30 mouse cellular contexts compared by ENCODE assay signal in genomic region chr1:89964426-89964825, GRCm38 (mm10). TPM values are rescaled to one million over a fixed set of nuclear protein-coding genes. Genes with fewer than 3 reads are reported as not detected.
DNase-seq lines count a peak whose midpoint lies in the region; ATAC-seq and TF ChIP-seq lines count a peak whose summit lies in the region.
"Had no signal": no experiment of that assay in that cellular context is flagged by ENCODE, and none has a peak within 500 bp of the region (broad histone marks: within the 10 kb centered on the region; RNA-seq: fewer than 3 reads in every experiment).

No protein-coding gene starts in this region.

- WGBS in midbrain, embryonic 11.5 days, result 52% methylated on average over 12 of the region's 12 CpGs
- 73% methylated on average over 12 of the region's 12 CpGs for WGBS in midbrain, embryonic 10.5 days
- 9% methylated on average over 12 of the region's 12 CpGs for WGBS in neural tube, embryonic 15.5 days

- H3K9me3 ChIP-seq in midbrain, embryonic 11.5 days (ENCODE audit: control insufficient read depth, low read length), result no peaks in the 10 kb centered on the region
- H3K9me3 ChIP-seq in midbrain, embryonic 10.5 days (replicated peaks), result no peaks in the 10 kb centered on the region
- H3K9me3 ChIP-seq in neural tube, embryonic 15.5 days (replicated peaks), result no peaks in the 10 kb centered on the region
- H3K9me3 ChIP-seq: heart, embryonic 12.5 days; intestine, embryonic 15.5 days; limb, embryonic 12.5 days had no signal

- H3K36me3 ChIP-seq in midbrain, embryonic 11.5 days (ENCODE audit: control insufficient read depth, insufficient read depth, low read length), result no peaks in the 10 kb centered on the region
- no peaks in the 10 kb centered on the region for H3K36me3 ChIP-seq in midbrain, embryonic 10.5 days
- H3K36me3 ChIP-seq in neural tube, embryonic 15.5 days, result no peaks in the 10 kb centered on the region
- H3K36me3 ChIP-seq: heart, embryonic 12.5 days; intestine, embryonic 15.5 days; limb, embryonic 12.5 days had no signal

- DNase-seq in gastrocnemius, adult 2 months, result peak; percentile 37
- DNase-seq in gastrocnemius, postnatal 14 days, result no peak
- DNase-seq in midbrain, embryonic 11.5 days (ENCODE audit: low spot score, missing footprints), result peak; percentile 85
- DNase-seq in midbrain, embryonic 10.5 days (ENCODE audit: low spot score), result no peak
- DNase-seq in mesoderm, embryonic 11.5 days (ENCODE audit: low read depth, low spot score), result peak; percentile 71
- DNase-seq in right cerebral cortex, postnatal 36 days (ENCODE audit: low spot score in 2 of 2), result no peak
- DNase-seq: adrenal gland, postnatal 25 days; cerebellum, adult 9-10 months; heart, postnatal 10 days; kidney, adult 9 months; kidney, postnatal 25 days; layer of hippocampus, postnatal 36 days; liver, postnatal 0 days; right cerebral cortex, postnatal 14 days; spleen, adult 18-20 months had no signal

- no peak overlapping the region for H3K9ac ChIP-seq in midbrain, embryonic 11.5 days (ENCODE audit: low read length)
- no peak overlapping the region for H3K9ac ChIP-seq in neural tube, embryonic 15.5 days (replicated peaks)
- H3K9ac ChIP-seq: heart, embryonic 12.5 days; hindbrain, embryonic 14.5 days; intestine, embryonic 15.5 days; limb, embryonic 12.5 days; liver, postnatal 0 days had no signal

- intact Hi-C loops in gastrocnemius, adult 2 months (cut with DNase I), result no loop called here
- intact Hi-C loops in gastrocnemius, postnatal 14 days (cut with DNase I; ENCODE audit: low total_unique reads), result no loop called here

- ATAC-seq in midbrain, embryonic 11.5 days (ENCODE audit: low FRiP score), result no peak
- ATAC-seq in neural tube, embryonic 15.5 days (ENCODE audit: low FRiP score), result no peak
- ATAC-seq: intestine, embryonic 15.5 days; liver, postnatal 0 days; lung, postnatal 0 days had no signal

- H3K4me3 ChIP-seq in gastrocnemius, adult 2 months, result no peak overlapping the region
- H3K4me3 ChIP-seq in midbrain, embryonic 11.5 days (ENCODE audit: low read depth, low read length), result no peak overlapping the region
- no peak overlapping the region for H3K4me3 ChIP-seq in midbrain, embryonic 10.5 days
- no peak overlapping the region for H3K4me3 ChIP-seq in neural tube, embryonic 15.5 days (replicated peaks)
- H3K4me3 ChIP-seq: heart, embryonic 12.5 days; intestine, embryonic 15.5 days; layer of hippocampus, adult 2 months; limb, embryonic 12.5 days had no signal

- H3K4me2 ChIP-seq in midbrain, embryonic 11.5 days, result no peak overlapping the region
- no peak overlapping the region for H3K4me2 ChIP-seq in neural tube, embryonic 15.5 days
- H3K4me2 ChIP-seq: heart, embryonic 12.5 days; hindbrain, embryonic 14.5 days; intestine, embryonic 15.5 days; limb, embryonic 12.5 days; liver, embryonic 11.5 days had no signal

- H3K27ac ChIP-seq in gastrocnemius, adult 2 months, result no peak overlapping the region
- H3K27ac ChIP-seq in midbrain, embryonic 11.5 days (ENCODE audit: low read depth, low read length), result no peak overlapping the region
- H3K27ac ChIP-seq in midbrain, embryonic 10.5 days (replicated peaks), result no peak overlapping the region
- 0 out of 2 replicates have a peak overlapping the region, but pooled peaks have one; percentile 3 for H3K27ac ChIP-seq in neural tube, embryonic 15.5 days (replicated peaks)
- H3K27ac ChIP-seq: hindbrain, embryonic 14.5 days; intestine, embryonic 15.5 days; layer of hippocampus, adult 2 months; limb, embryonic 12.5 days; macrophage had no signal

- H3K4me1 ChIP-seq in midbrain, embryonic 11.5 days (ENCODE audit: control insufficient read depth, insufficient read depth, low read length), result peaks cover 8% of the 10 kb centered on the region
- peaks cover 55% of the 10 kb centered on the region for H3K4me1 ChIP-seq in midbrain, embryonic 10.5 days
- H3K4me1 ChIP-seq in neural tube, embryonic 15.5 days, result peaks cover 35% of the 10 kb centered on the region

- TF ChIP-seq CTCF in gastrocnemius, adult 2 months (IDR thresholded peaks at IDR 0.05), result no peak

- peaks cover 30% of the 10 kb centered on the region for H3K27me3 ChIP-seq in midbrain, embryonic 11.5 days (ENCODE audit: control insufficient read depth, insufficient read depth, low read length)
- peaks cover 98% of the 10 kb centered on the region for H3K27me3 ChIP-seq in midbrain, embryonic 10.5 days (ENCODE audit: low read depth, poor library complexity, severe bottlenecking)
- H3K27me3 ChIP-seq in neural tube, embryonic 15.5 days (replicated peaks), result peaks cover 21% of the 10 kb centered on the region

RNA-seq across cellular contexts. Expression of gene Gbx2, which starts 33.4 kb away (rescaled TPM):
- total RNA-seq in gastrocnemius, adult 2 months (2021), result under 1 TPM in 1 of 2 experiments, not detected in 1; 0.56 TPM
- total RNA-seq in gastrocnemius, postnatal 14 days (2021), result not detected
- polyA plus RNA-seq in midbrain, embryonic 11.5 days (2014; fragmentation: Nextera tagmentation; extraction: Ambion mirVana), result 9.6 TPM in 2 replicates
- 3.6 and 4.6 TPM in 2 replicates for polyA plus RNA-seq in midbrain, embryonic 10.5 days (2016; fragmentation: Nextera tagmentation; extraction: Ambion mirVana)
- polyA plus RNA-seq in neural tube, embryonic 15.5 days (2015; fragmentation: Nextera tagmentation; extraction: Ambion mirVana), result 21.7 and 30.5 TPM in 2 replicates
- total RNA-seq: adrenal gland, postnatal 25 days; heart, postnatal 10 days had no signal
- polyA plus RNA-seq: limb, embryonic 12.5 days; testis, adult 2 months had no signal

RNA-seq across cellular contexts. Expression of gene Asb18, which starts 50.0 kb away (rescaled TPM):
- total RNA-seq in gastrocnemius, adult 2 months (2021), result 10 to 100 TPM; 18.0 to 39.9 TPM
- total RNA-seq in gastrocnemius, postnatal 14 days (2021), result 1 to 10 TPM; 7.0 TPM
- polyA plus RNA-seq in midbrain, embryonic 11.5 days (2014; fragmentation: Nextera tagmentation; extraction: Ambion mirVana), result 0.07 TPM in 1 of 2 replicates, not detected in the other
- 0.09 TPM in 1 of 2 replicates, not detected in the other for polyA plus RNA-seq in midbrain, embryonic 10.5 days (2016; fragmentation: Nextera tagmentation; extraction: Ambion mirVana)
- polyA plus RNA-seq in neural tube, embryonic 15.5 days (2015; fragmentation: Nextera tagmentation; extraction: Ambion mirVana), result 0.64 and 0.72 TPM in 2 replicates
- total RNA-seq: adrenal gland, postnatal 25 days; common myeloid progenitor, adult 5-6 weeks; ES-E14; granulocyte monocyte progenitor cell, adult 5-6 weeks had no signal
- polyA plus RNA-seq: embryonic facial prominence, embryonic 11.5 days; forebrain, embryonic 11.5 days; intestine, embryonic 15.5 days; liver, embryonic 11.5 days; liver, postnatal 0 days; lung, postnatal 0 days; macrophage had no signal

Comparison
In these comparisons a context has a peak if more than half of its experiments do, and no peak if none do; other contexts are left out.
1. DNase-seq: peak in gastrocnemius, adult 2 months (single experiment), midbrain, embryonic 11.5 days (single experiment) and mesoderm, embryonic 11.5 days (single experiment); none in gastrocnemius, postnatal 14 days (single experiment), midbrain, embryonic 10.5 days (single experiment) and right cerebral cortex, postnatal 36 days (0 of 2).